Mouse (Mus musculus) embryonic facial prominence, embryonic 11.5 days (tissue): Measurements from ENCODE around the gene Gzmg. TPM values are rescaled to one million over a fixed set of nuclear protein-coding genes. Genes with fewer than 3 reads are reported as not detected.
"Not testable (repeated sequence)": the region's sequence is repeated elsewhere in the genome, so short reads cannot be mapped to it uniquely, and the experiment has no call there.

Experiments used
- ATAC-seq: fragments of 200-750 bp; cut with Nextera tagmentation; replicated peaks from 2 replicates; pipeline ENCODE4 v1.8.0; 2017; ENCODE audit warnings: low read depth; ENCODE audit not compliant: insufficient number of reproducible peaks, low FRiP score, low TSS enrichment
- DNase-seq: peaks from one replicate; pipeline ENCODE4 v3.0.0-alpha.2; 2015; ENCODE audit warnings: low spot score
- H3K27ac ChIP-seq: fragments of 300-500 bp; sonication (generic); replicated peaks from 2 replicates; pipeline ENCODE4 v1.5.1; 2014; ENCODE audit warnings: mild to moderate bottlenecking, low read depth, low read length, control low read depth
- H3K27me3 ChIP-seq: fragments of 300-500 bp; sonication (generic); 2 replicates; pipeline ENCODE4 v1.6.1; 2014; ENCODE audit warnings: mild to moderate bottlenecking, low read length, moderate library complexity, mixed read lengths; ENCODE audit not compliant: control insufficient read depth, insufficient read depth
- H3K36me3 ChIP-seq: fragments of 300-500 bp; sonication (generic); replicated peaks from 2 replicates; pipeline ENCODE4 v1.6.1; 2014; ENCODE audit warnings: low read depth, mild to moderate bottlenecking, low read length, moderate library complexity, mixed read lengths; ENCODE audit not compliant: control insufficient read depth, insufficient read depth
- H3K4me1 ChIP-seq: fragments of 300-500 bp; sonication (generic); 2 replicates; pipeline ENCODE4 v1.6.1; 2014; ENCODE audit warnings: low read length, mixed read lengths; ENCODE audit not compliant: control insufficient read depth, insufficient read depth
- H3K4me2 ChIP-seq: fragments of 300-500 bp; sonication (generic); 2 replicates; pipeline ENCODE4 v1.6.1; 2014; ENCODE audit warnings: low read depth, mild to moderate bottlenecking, control low read depth, low read length, moderate library complexity
- H3K4me3 ChIP-seq: fragments of 300-500 bp; sonication (generic); 2 replicates; pipeline ENCODE4 v1.5.1; 2014; ENCODE audit warnings: low read depth, low read length, control low read depth
- H3K9ac ChIP-seq: fragments of 300-500 bp; sonication (generic); replicated peaks from 2 replicates; pipeline ENCODE4 v1.6.1; 2014; ENCODE audit warnings: mild to moderate bottlenecking, control low read depth, low read length
- H3K9me3 ChIP-seq: fragments of 300-500 bp; sonication (generic); replicated peaks from 2 replicates; pipeline ENCODE4 v1.6.1; 2016; ENCODE audit warnings: mild to moderate bottlenecking, low read length, inconsistent platforms, mixed read lengths; ENCODE audit not compliant: control insufficient read depth
- WGBS: fragments of 180-500 bp; shearing (Covaris S2); extraction: QIAGEN DNeasy Blood & Tissue Kit; methylation state at CpG from one replicate; pipeline ENCODE4 v1.1.7; 2014; 5-methylcytosine and 5-hydroxymethylcytosine counted together
- polyA plus RNA-seq: library from polyadenylated mRNA; unstranded; fragments of >200 nt; fragmentation: Nextera tagmentation; extraction: Ambion mirVana; gene quantifications from 2 replicates; pipeline ENCODE4 v1.2.1, GENCODE M21; 2014

The Gzmg gene
- polyA plus RNA-seq: not detected in 2 replicates

DNA sequence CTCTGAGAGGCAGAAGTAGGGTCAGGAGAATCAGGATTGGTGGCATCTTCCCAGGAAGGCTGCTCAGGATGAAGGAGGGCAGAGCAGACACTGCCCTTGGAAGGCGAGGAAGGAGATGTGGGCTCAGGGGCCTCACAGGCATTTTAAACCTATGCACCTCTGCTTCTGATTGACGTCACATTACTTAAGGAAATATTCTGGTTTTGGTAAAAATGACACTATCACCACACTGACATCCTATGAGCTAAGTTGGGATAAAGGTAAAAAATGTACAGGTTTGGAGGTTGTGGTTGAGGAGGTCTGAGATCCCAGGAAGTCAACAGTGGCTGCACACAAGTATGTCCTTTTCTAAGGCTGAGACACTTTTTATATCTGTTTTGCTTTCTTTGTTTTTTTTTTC lies at the start of gene Gzmg:
TSS of gene Gzmg (minus strand) at position 101 of the 400 bp plus-strand sequence.
- not testable (repeated sequence) for DNase-seq, H3K36me3 ChIP-seq, H3K27ac ChIP-seq, H3K27me3 ChIP-seq, H3K9ac ChIP-seq, H3K4me2 ChIP-seq, H3K4me1 ChIP-seq, H3K4me3 ChIP-seq, ATAC-seq, H3K9me3 ChIP-seq
- 83% methylated on average over 2 of the region's 2 CpGs for WGBS

DNA sequence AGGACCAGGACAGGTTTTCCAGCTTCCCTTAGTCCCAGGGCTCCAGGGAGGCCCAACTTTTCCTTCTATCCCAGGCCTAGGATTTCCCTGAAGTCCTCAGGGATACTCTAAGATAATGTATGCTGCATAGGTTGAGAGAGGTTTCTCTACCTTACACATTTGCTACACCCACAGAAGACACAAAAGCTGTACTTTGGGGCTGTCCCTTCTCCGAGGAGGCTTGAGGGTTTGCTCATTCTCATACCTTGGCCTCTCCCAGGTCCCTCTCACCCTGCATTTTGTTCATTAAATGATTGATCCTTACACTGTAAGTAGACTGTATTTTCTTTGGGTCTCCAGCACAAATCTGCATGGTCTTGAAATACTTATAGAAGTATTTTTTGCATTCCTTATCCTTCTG lies 46.2 kb upstream of the Gzmg start:
- no peak for ATAC-seq
- WGBS: 88% methylated on average over 1 of the region's 1 CpGs

DNA sequence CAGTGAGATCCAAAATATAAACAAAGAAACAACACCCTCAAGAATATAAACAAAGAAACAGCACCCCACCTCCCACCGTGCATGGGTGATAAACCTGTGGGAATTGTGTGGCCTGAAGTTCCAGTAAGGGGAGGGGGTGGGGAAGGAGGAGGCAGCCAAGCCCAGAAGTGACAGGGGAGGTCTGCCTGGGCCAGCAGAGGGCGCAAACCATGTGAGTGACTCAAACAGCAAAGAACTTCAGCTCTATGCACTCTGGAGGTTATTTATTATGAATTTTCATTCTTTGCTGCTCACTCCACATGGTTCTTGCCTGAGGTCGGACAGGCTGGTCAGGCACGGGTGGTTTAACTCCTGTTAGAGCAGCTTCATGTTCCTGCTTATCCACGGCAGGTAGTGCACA lies 45.6 kb upstream of the Gzmg start:
- not testable (repeated sequence) for H3K27me3 ChIP-seq, H3K36me3 ChIP-seq, H3K4me2 ChIP-seq, ATAC-seq, H3K9ac ChIP-seq, H3K4me3 ChIP-seq, H3K27ac ChIP-seq, H3K4me1 ChIP-seq, H3K9me3 ChIP-seq
- DNase-seq: peak; percentile 68
- WGBS: 35% methylated on average over 5 of the region's 5 CpGs

More for the DNA sequence above, 46.2 kb upstream of the Gzmg start:
- Histone ChIP-seq H3K27me3 (no peaks in the 10 kb centered on the region), H3K27ac (no peak overlapping the region), H3K9me3 (no peaks in the 10 kb centered on the region), H3K4me2 (no peak overlapping the region), H3K36me3 (no peaks in the 10 kb centered on the region), H3K9ac (no peak overlapping the region), H3K4me1 (no peaks in the 10 kb centered on the region), H3K4me3 (no peak overlapping the region)
- DNase-seq: no peak

DNA sequence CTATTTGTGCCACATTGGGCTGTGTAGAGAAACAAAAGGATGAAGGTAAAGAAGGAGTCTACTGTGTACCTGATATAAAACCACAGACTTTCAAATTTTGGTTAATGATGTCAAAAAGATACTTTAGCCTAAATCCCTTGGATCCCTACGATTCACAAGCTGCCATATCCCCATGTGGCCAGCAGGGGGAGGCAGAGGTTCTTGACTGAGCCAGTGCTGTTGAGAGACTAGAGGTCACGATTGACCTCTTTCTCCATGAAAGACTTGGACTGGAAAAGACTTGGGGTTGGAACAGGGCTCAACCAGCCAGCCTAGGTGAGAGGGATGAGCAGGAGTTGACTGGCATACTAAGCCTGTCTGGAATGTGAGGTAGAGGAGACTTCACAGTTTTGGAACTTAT lies 44.6 kb upstream of the Gzmg start:
- Histone ChIP-seq H3K4me1 (no peaks in the 10 kb centered on the region), H3K9me3 (no peaks in the 10 kb centered on the region), H3K36me3 (no peaks in the 10 kb centered on the region), H3K27me3 (no peaks in the 10 kb centered on the region), H3K4me2 (no peak overlapping the region), H3K4me3 (no peak overlapping the region), H3K27ac (no peak overlapping the region), H3K9ac (no peak overlapping the region)
- ATAC-seq: no peak
- WGBS: 8% methylated on average over 2 of the region's 2 CpGs
- DNase-seq: peak; percentile 77

DNA sequence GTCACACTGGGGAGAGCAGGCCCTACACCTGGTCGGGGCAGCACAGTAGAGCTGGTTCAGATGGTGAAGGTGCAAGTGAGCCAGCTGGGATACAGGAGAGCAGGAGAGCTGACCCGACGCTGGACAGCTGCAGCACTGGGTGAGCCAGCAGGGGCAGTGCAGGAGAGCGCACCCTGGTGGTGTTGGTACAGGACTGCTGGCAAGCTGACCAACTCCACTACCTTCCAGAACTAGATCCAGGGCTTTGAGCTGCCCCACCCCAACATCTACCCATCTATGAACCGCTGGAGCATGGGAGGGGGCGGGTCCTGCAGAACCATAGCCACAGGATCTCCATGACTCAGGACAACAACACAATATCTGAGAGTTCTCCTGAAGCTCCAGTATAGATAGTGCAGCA lies 27.6 kb upstream of the Gzmg start:
- H3K4me3 ChIP-seq: no peak overlapping the region
- no peaks in the 10 kb centered on the region for H3K36me3 ChIP-seq
- H3K9ac ChIP-seq: no peak overlapping the region
- DNase-seq (no peak), ATAC-seq (no peak)
- 52% methylated on average over 6 of the region's 6 CpGs for WGBS
- H3K9me3 ChIP-seq: no peaks in the 10 kb centered on the region
- no peaks in the 10 kb centered on the region for H3K27me3 ChIP-seq
- no peak overlapping the region for H3K4me2 ChIP-seq
- H3K27ac ChIP-seq: no peak overlapping the region
- no peaks in the 10 kb centered on the region for H3K4me1 ChIP-seq

DNA sequence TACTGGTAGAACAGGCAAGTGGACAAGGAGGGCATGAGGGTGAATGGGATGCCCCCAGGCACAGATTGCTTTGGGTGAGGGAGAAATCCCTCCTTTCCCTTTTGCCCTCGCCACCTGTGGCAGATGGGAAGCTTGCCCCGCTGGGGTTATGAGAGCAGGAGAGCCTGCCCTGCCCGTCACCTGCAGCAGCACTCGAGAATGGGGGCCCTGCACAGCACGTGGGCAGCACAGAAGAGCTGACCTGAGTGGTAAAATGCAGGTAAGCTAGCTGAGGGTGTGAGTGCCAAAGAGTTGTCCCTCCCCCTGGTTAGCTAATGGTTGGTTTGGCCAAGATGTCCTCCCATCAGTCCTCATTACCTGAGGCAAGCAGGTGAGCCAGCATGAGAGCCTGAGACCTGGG lies 27.1 kb upstream of the Gzmg start:
- Histone ChIP-seq H3K4me2 (no peak overlapping the region), H3K4me3 (no peak overlapping the region), H3K27ac (no peak overlapping the region), H3K9me3 (no peaks in the 10 kb centered on the region), H3K9ac (no peak overlapping the region), H3K27me3 (no peaks in the 10 kb centered on the region), H3K4me1 (no peaks in the 10 kb centered on the region), H3K36me3 (no peaks in the 10 kb centered on the region)
- DNase-seq (no peak), ATAC-seq (no peak)
- 75% methylated on average over 5 of the region's 5 CpGs for WGBS

DNA sequence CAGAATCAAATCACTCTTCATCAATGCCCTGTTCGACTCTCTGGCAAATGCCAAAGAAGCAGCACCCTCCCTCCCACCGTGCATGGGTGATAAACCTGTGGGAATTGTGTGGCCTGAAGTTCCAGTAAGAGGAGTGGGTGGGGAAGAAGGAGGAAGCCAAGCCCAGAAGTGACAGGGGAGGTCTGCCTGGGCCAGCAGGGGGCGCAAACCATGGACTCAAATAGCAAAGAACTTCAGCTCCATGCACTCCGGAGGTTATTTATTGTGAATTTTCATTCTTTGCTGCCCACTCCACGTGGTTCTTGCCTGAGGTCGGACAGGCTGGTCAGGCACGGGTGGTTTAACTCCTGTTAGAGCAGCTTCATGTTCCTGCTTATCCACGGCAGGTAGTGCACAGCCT lies 18.3 kb upstream of the Gzmg start:
- H3K27ac ChIP-seq, ATAC-seq, H3K27me3 ChIP-seq, H3K9ac ChIP-seq, H3K36me3 ChIP-seq, H3K4me1 ChIP-seq, H3K9me3 ChIP-seq, H3K4me3 ChIP-seq, H3K4me2 ChIP-seq: not testable (repeated sequence)
- 30% methylated on average over 8 of the region's 8 CpGs for WGBS
- DNase-seq: peak; percentile 66

DNA sequence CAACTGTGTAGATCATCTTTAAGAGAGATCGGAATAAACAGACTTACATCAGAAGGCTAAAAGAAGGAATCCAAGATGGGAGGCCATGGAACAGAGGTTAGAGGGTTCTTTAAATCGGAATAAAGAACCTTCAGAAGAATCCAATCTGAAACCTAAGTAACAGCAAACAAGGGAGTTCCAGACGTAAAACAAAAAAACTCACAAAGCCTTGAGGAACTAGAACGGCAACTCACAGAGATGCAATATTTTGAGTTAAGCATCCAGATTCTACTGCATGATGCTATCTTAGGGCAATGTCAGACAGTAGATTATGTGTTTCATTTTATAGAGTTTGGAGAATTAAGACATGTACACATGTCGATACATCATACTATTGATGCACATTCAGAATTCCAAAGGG lies 15.1 kb upstream of the Gzmg start, which contains the start of gene Gzmn:
TSS of gene Gzmn (minus strand) at position 101 of the 400 bp plus-strand sequence.
- WGBS: 87% methylated on average over 5 of the region's 5 CpGs
- no peak within 1 kb of the TSS for H3K4me2 ChIP-seq
- H3K27me3 ChIP-seq: no peaks in the 10 kb centered on the region
- H3K27ac ChIP-seq: no peak within 1 kb of the TSS
- H3K9ac ChIP-seq: no peak within 1 kb of the TSS
- DNase-seq: no peak
- H3K9me3 ChIP-seq: no peaks in the 10 kb centered on the region
- no peak for ATAC-seq
- no peaks in the 10 kb centered on the region for H3K4me1 ChIP-seq
- H3K36me3 ChIP-seq: no peaks in the 10 kb centered on the region
- H3K4me3 ChIP-seq: no peak within 1 kb of the TSS
